Mouse (Mus musculus): Measurements from ENCODE around the gene E2f2. TPM values are rescaled to one million over a fixed set of nuclear protein-coding genes. Genes with fewer than 3 reads are reported as not detected.
A peak's percentile ranks its signal among the peaks of the same experiment; 100 is the strongest.

Gene E2f2
- polyA plus RNA-seq, 1 experiment: 56.3 TPM

DNA sequence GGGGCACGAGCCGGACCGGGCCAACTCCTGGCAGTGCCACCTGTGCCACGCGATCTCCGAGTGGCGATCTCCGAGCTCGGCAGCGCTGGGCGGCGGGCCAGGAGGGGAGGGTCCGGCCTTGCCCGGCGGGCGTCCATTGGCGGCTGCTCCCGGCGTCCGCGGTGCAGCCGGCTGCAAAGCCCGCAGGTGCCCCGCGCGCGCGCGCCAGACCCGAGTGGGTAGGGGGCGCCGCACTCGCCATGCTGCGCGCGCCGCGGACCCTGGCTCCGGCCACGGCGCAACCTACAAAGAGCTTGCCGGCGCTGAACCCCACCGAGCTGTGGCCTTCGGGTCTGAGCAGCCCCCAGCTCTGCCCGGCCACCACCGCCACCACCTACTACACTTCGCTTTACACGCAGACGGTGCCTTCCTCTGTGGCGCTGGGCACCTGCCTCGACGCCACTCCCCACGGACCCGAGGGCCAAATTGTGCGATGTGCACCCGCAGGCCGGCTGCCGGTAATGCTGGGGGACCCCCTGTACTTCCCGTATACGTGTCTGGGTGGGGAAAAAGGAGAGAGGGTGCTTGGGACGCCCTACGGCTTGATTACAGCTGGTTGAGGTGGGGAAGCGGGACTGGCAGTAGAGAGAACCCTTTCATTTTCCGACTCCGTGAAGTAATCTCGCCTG, 482 bp downstream of the E2f2 start:
- H3K4me2 ChIP-seq (ENCODE audit: low read depth): peak overlapping the region; percentile 98
- peaks cover 7% of the 10 kb centered on the region for H3K36me3 ChIP-seq (ENCODE audit: control insufficient read depth, insufficient read depth)
- TF ChIP-seq POLR2AphosphoS2 (IDR thresholded peaks at IDR 0.05; ENCODE audit: insufficient read length, low read depth) (peak; percentile 3), E2F4 (IDR thresholded peaks at IDR 0.05; ENCODE audit: insufficient read depth) (no peak), MYOD1 (IDR thresholded peaks at IDR 0.05; ENCODE audit: control insufficient read depth in 1 of 3, insufficient read length in 2 of 3, low read depth in 2 of 3) (peak in 2 of 3 experiments; percentile 77 to 81), USF1 (IDR thresholded peaks at IDR 0.05; ENCODE audit: low read depth) (no peak), TCF3 (IDR thresholded peaks at IDR 0.05; ENCODE audit: insufficient read length, low read depth) (peak; percentile 4), MYOG (IDR thresholded peaks at IDR 0.05; ENCODE audit: control insufficient read depth in 1 of 3, insufficient read depth in 1 of 3, insufficient read length in 2 of 3, low read depth in 2 of 3) (peak in 2 of 3 experiments; percentile 30 to 77), REST (IDR thresholded peaks at IDR 0.05; ENCODE audit: insufficient read depth, insufficient read length) (no peak), MAX (IDR thresholded peaks at IDR 0.05; ENCODE audit: low read depth) (no peak), CEBPB (IDR thresholded peaks at IDR 0.05; ENCODE audit: insufficient read depth, poor library complexity, severe bottlenecking) (no peak), SRF (IDR thresholded peaks at IDR 0.05; ENCODE audit: control insufficient read depth, insufficient read length, low read depth) (no peak), POLR2A (IDR thresholded peaks at IDR 0.05; ENCODE audit: insufficient read length, low read depth) (peak; percentile 34), TCF12 (IDR thresholded peaks at IDR 0.05; ENCODE audit: insufficient read depth, poor library complexity, severe bottlenecking) (no peak)
- H3K4me3 ChIP-seq: peak overlapping the region; percentile 98
- no peaks in the 10 kb centered on the region for H3K27me3 ChIP-seq (ENCODE audit: control insufficient read depth, insufficient read depth, insufficient read length)
- H3K79me2 ChIP-seq (ENCODE audit: control insufficient read depth, insufficient read depth): peaks cover 37% of the 10 kb centered on the region
- peak overlapping the region; percentile 97 for H3ac ChIP-seq (ENCODE audit: control insufficient read depth, insufficient read length)

DNA sequence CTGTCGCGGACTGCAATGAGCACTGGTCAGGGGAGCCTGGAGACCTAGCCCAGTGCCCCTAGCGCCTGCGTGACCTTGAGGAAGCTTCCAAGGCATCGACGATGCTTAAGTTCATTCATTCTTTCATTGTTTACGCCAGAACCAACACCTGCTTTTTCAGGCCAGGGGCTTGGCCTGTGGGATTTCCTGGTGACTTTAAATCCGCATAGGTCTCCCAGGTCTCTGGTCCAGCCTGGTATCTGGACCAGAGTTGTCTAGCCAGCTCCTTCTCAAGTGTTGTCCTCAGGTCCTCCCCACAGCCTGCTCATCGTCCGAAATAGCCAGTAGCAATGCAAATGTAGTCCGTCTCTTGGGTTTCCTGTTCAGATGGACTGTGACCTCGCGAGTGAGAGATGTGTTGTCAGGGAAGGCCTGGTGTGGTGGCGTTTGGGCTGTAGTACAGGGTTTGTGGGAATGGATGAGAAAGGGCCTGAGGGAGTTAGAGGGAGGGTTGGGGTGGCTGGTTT, 1.1 kb downstream of the E2f2 start:
- H3K36me3 ChIP-seq (ENCODE audit: control insufficient read depth, insufficient read depth): peaks cover 7% of the 10 kb centered on the region
- peak overlapping the region; percentile 98 for H3K4me3 ChIP-seq
- peak overlapping the region; percentile 97 for H3ac ChIP-seq (ENCODE audit: control insufficient read depth, insufficient read length)

DNA sequence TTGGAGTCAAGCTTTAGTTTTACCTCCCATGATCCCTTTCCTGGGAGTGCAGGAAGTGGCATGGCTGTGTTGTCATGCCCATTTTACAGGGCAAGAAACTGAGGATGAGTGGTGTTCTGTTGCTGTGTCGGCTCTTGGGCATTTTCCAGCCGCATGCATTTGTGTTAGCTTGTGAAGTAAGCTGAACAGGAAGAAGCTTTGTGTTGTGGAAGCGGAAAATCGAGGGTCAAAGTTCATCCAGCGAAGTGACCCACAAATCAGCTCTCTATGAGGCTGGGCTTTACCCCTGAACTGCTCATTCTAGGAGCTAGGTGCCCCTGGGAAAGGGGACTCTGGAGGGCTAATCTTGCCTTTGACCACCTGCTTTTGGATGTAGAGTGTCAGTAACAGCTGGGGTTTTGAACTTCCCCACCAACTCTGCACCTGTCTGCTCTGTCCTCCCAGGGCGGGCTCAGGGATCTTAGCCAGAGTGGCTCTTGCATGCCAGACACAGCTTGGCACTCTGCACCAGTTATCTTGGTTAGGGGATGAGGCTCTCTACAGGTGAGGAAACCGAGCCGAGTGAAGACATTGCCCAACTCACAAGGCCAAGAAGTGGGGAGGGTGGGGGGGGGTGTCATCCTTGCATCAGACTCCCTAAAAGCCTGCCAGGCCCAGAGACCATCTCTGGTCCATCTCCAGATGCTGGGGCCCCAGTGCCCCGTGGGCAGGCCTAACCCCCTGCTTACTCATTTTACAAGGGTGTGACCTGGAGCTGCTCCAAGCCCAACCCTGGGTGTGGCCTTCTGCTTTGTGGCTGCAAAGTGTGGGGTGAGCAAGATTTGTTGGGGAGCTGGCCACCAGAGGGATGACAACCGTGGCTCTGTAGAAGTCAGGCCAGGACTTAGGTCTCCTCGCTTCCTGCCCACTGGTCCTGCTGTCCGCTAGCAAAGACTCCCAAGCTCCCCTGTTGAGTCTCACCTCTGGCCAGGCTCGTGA, 2.3 kb downstream of the E2f2 start:
- Histone ChIP-seq H3ac (ENCODE audit: control insufficient read depth, insufficient read length) (no peak overlapping the region), H3K79me2 (ENCODE audit: control insufficient read depth, insufficient read depth) (peaks cover 46% of the 10 kb centered on the region), H3K4me2 (ENCODE audit: low read depth) (peak overlapping the region; percentile 98), H3K27me3 (ENCODE audit: control insufficient read depth, insufficient read depth, insufficient read length) (no peaks in the 10 kb centered on the region), H3K4me3 (peak overlapping the region; percentile 98), H3K36me3 (ENCODE audit: control insufficient read depth, insufficient read depth) (peaks cover 7% of the 10 kb centered on the region)
- TF ChIP-seq TCF12 (IDR thresholded peaks at IDR 0.05; ENCODE audit: insufficient read depth, poor library complexity, severe bottlenecking) (peak; percentile 99), E2F4 (IDR thresholded peaks at IDR 0.05; ENCODE audit: insufficient read depth) (no peak), MAX (IDR thresholded peaks at IDR 0.05; ENCODE audit: low read depth) (no peak), MYOD1 (IDR thresholded peaks at IDR 0.05; ENCODE audit: control insufficient read depth in 1 of 3, insufficient read length in 2 of 3, low read depth in 2 of 3) (peak; percentile 99 to 100 (median 100)), USF1 (IDR thresholded peaks at IDR 0.05; ENCODE audit: low read depth) (no peak), MYOG (IDR thresholded peaks at IDR 0.05; ENCODE audit: control insufficient read depth in 1 of 3, insufficient read depth in 1 of 3, insufficient read length in 2 of 3, low read depth in 2 of 3) (peak; percentile 93 to 98 (median 94)), SRF (IDR thresholded peaks at IDR 0.05; ENCODE audit: control insufficient read depth, insufficient read length, low read depth) (peak; percentile 25), CEBPB (IDR thresholded peaks at IDR 0.05; ENCODE audit: insufficient read depth, poor library complexity, severe bottlenecking) (0 out of 2 replicates have a peak, but pooled peaks have one; percentile 54), POLR2A (IDR thresholded peaks at IDR 0.05; ENCODE audit: insufficient read length, low read depth) (peak; percentile 81), TCF3 (IDR thresholded peaks at IDR 0.05; ENCODE audit: insufficient read length, low read depth) (peak; percentile 87), REST (IDR thresholded peaks at IDR 0.05; ENCODE audit: insufficient read depth, insufficient read length) (no peak), POLR2AphosphoS2 (IDR thresholded peaks at IDR 0.05; ENCODE audit: insufficient read length, low read depth) (peak; percentile 92)

More for the DNA sequence above, 1.1 kb downstream of the E2f2 start:
- H3K4me2 ChIP-seq (ENCODE audit: low read depth): peak overlapping the region; percentile 98
- TF ChIP-seq REST (IDR thresholded peaks at IDR 0.05; ENCODE audit: insufficient read depth, insufficient read length) (no peak), TCF12 (IDR thresholded peaks at IDR 0.05; ENCODE audit: insufficient read depth, poor library complexity, severe bottlenecking) (no peak), MAX (IDR thresholded peaks at IDR 0.05; ENCODE audit: low read depth) (no peak), TCF3 (IDR thresholded peaks at IDR 0.05; ENCODE audit: insufficient read length, low read depth) (no peak), MYOD1 (IDR thresholded peaks at IDR 0.05; ENCODE audit: control insufficient read depth in 1 of 3, insufficient read length in 2 of 3, low read depth in 2 of 3) (peak in 1 of 3 experiments; percentile 6), E2F4 (IDR thresholded peaks at IDR 0.05; ENCODE audit: insufficient read depth) (no peak), POLR2A (IDR thresholded peaks at IDR 0.05; ENCODE audit: insufficient read length, low read depth) (peak; percentile 33)
- H3K79me2 ChIP-seq (ENCODE audit: control insufficient read depth, insufficient read depth): peaks cover 37% of the 10 kb centered on the region
- no peaks in the 10 kb centered on the region for H3K27me3 ChIP-seq (ENCODE audit: control insufficient read depth, insufficient read depth, insufficient read length)

DNA sequence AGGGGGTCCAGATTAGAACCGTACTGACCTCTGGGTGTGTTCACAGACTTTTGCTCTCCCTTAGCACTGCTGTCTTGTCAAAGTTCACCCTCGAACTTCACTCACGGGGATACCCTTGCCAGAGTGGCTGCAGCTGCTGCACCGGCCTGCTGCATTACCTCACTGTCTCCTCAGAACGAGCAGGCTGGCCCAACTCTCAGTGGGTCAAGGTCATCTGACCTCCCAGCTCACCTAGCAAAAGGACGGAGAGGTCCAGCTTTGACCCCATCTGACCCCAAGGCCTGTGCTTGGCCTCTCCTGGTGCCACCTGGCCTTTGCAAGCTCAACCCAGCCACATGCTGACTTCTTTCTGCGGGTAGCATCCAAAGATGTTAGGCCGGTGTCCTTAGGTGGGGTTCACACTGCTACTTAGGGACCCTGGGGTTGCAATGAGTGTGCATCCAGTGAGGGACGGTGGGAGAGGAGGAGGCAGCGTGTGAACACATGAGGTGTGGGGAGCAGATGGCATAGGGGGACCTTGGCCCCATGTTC, 3.9 kb downstream of the E2f2 start:
- H3ac ChIP-seq (ENCODE audit: control insufficient read depth, insufficient read length): no peak overlapping the region
- peaks cover 15% of the 10 kb centered on the region for H3K36me3 ChIP-seq (ENCODE audit: control insufficient read depth, insufficient read depth)
- peak overlapping the region; percentile 98 for H3K4me3 ChIP-seq
- H3K27me3 ChIP-seq (ENCODE audit: control insufficient read depth, insufficient read depth, insufficient read length): no peaks in the 10 kb centered on the region
- peak overlapping the region; percentile 98 for H3K4me2 ChIP-seq (ENCODE audit: low read depth)
- TF ChIP-seq USF1 (IDR thresholded peaks at IDR 0.05; ENCODE audit: low read depth) (no peak), TCF3 (IDR thresholded peaks at IDR 0.05; ENCODE audit: insufficient read length, low read depth) (no peak), POLR2AphosphoS2 (IDR thresholded peaks at IDR 0.05; ENCODE audit: insufficient read length, low read depth) (peak; percentile 14)
- H3K79me2 ChIP-seq (ENCODE audit: control insufficient read depth, insufficient read depth): peaks cover 62% of the 10 kb centered on the region

Measured in myocyte (in vitro differentiated cells).